Mouse (Mus musculus): ENCODE data around the gene Matn3. TPM values are rescaled to one million over a fixed set of nuclear protein-coding genes. Genes with fewer than 3 reads are reported as not detected.
A peak's percentile ranks its signal among the peaks of the same experiment; 100 is the strongest.

Matn3 gene
- under 1 TPM; 0.64 to 0.70 TPM for total RNA-seq (2021)
- long read RNA-seq, experiment 1, partial matches to known transcripts: 0 of 2 reads
- long read RNA-seq, experiment 1, other reads (novel, unspliced or antisense): 0 of 2 reads
- long read RNA-seq, experiment 2, partial matches to known transcripts: 0 of 3 reads
- long read RNA-seq, experiment 2, other reads (novel, unspliced or antisense): 0 of 3 reads

- intact Hi-C loops (cut with DNase I; ENCODE audit: low total_unique reads): no loop called here
- peak; percentile 80 for DNase-seq
Measured at GRCm38 (mm10) chr12:8947714-8948464, at the start of gene Matn3. Gene Matn3, plus strand, starts transcription at chr12:8947929.

- DNase-seq: no peak
- intact Hi-C loops (cut with DNase I; ENCODE audit: low total_unique reads): no loop called here
Measured at GRCm38 (mm10) chr12:8898879-8899785, 48.6 kb upstream of the Matn3 start.

- no peak for DNase-seq
- intact Hi-C loops (cut with DNase I; ENCODE audit: low total_unique reads): no loop called here
Measured at GRCm38 (mm10) chr12:8900107-8900698, 47.5 kb upstream of the Matn3 start.

- no peak for DNase-seq
- intact Hi-C loops (cut with DNase I; ENCODE audit: low total_unique reads): no loop called here
Measured at GRCm38 (mm10) chr12:8900919-8901663, 46.6 kb upstream of the Matn3 start.

GRCm38 (mm10) chr12:8901934-8902333, 45.8 kb upstream of the Matn3 start:
- DNase-seq: no peak
- intact Hi-C loops (cut with DNase I; ENCODE audit: low total_unique reads): no loop called here

- intact Hi-C loops (cut with DNase I; ENCODE audit: low total_unique reads): no loop called here
Measured at GRCm38 (mm10) chr12:8902479-8902878, 45.2 kb upstream of the Matn3 start.

GRCm38 (mm10) chr12:8912860-8913685, 34.7 kb upstream of the Matn3 start:
- intact Hi-C loops (cut with DNase I; ENCODE audit: low total_unique reads): no loop called here
- DNase-seq: peak; percentile 86

More at GRCm38 (mm10) chr12:8902479-8902878, 45.2 kb upstream of the Matn3 start:
- no peak for DNase-seq

GRCm38 (mm10) chr12:8913701-8914340, 33.9 kb upstream of the Matn3 start:
- DNase-seq: peak; percentile 46
- intact Hi-C loops (cut with DNase I; ENCODE audit: low total_unique reads): no loop called here

- intact Hi-C loops (cut with DNase I; ENCODE audit: low total_unique reads): no loop called here
- peak; percentile 73 for DNase-seq
Measured at GRCm38 (mm10) chr12:8916378-8916777, 31.4 kb upstream of the Matn3 start.

GRCm38 (mm10) chr12:8919231-8919630, 28.5 kb upstream of the Matn3 start:
- intact Hi-C loops (cut with DNase I; ENCODE audit: low total_unique reads): no loop called here

GRCm38 (mm10) chr12:8920996-8921393, 26.7 kb upstream of the Matn3 start:
- no peak for DNase-seq

More at GRCm38 (mm10) chr12:8919231-8919630, 28.5 kb upstream of the Matn3 start:
- DNase-seq: no peak

GRCm38 (mm10) chr12:8921394-8922368, 26.0 kb upstream of the Matn3 start, which contains the start of gene Laptm4a:
Gene Laptm4a, plus strand, starts transcription at chr12:8921664.
- intact Hi-C loops (cut with DNase I; ENCODE audit: low total_unique reads): no loop called here
- DNase-seq: peak; percentile 97

More at GRCm38 (mm10) chr12:8920996-8921393, 26.7 kb upstream of the Matn3 start:
- intact Hi-C loops (cut with DNase I; ENCODE audit: low total_unique reads): no loop called here

GRCm38 (mm10) chr12:8922369-8923124, 25.2 kb upstream of the Matn3 start:
- DNase-seq: no peak
- intact Hi-C loops (cut with DNase I; ENCODE audit: low total_unique reads): no loop called here

GRCm38 (mm10) chr12:8923125-8923410, 24.7 kb upstream of the Matn3 start:
- peak; percentile 46 for DNase-seq
- intact Hi-C loops (cut with DNase I; ENCODE audit: low total_unique reads): no loop called here

- intact Hi-C loops (cut with DNase I; ENCODE audit: low total_unique reads): no loop called here
- no peak for DNase-seq
Measured at GRCm38 (mm10) chr12:8923603-8924002, 24.1 kb upstream of the Matn3 start.

- intact Hi-C loops (cut with DNase I; ENCODE audit: low total_unique reads): no loop called here
- no peak for DNase-seq
Measured at GRCm38 (mm10) chr12:8927652-8928051, 20.1 kb upstream of the Matn3 start.
